Mouse (Mus musculus): ENCODE results near the gene Isg20. TPM values are rescaled to one million over a fixed set of nuclear protein-coding genes. Genes with fewer than 3 reads are reported as not detected.

The Isg20 gene
- polyA plus RNA-seq, 1 experiment = 10.5 TPM

GRCm38 (mm10) chr7:78910336-78911098 lies 2.7 kb upstream of the Isg20 start:
- Histone ChIP-seq H3K4me3 (no peak overlapping the region), H3K4me2 (ENCODE audit: low read depth) (no peak overlapping the region), H3K79me2 (ENCODE audit: control insufficient read depth, insufficient read depth) (no peaks in the 10 kb centered on the region), H3K36me3 (ENCODE audit: control insufficient read depth, insufficient read depth) (peaks cover 21% of the 10 kb centered on the region), H3K27me3 (ENCODE audit: control insufficient read depth, insufficient read depth, insufficient read length) (no peaks in the 10 kb centered on the region), H3ac (ENCODE audit: control insufficient read depth, insufficient read length) (no peak overlapping the region)
- no peak for TF ChIP-seq CEBPB (IDR thresholded peaks at IDR 0.05; ENCODE audit: insufficient read depth, poor library complexity, severe bottlenecking)
- TF ChIP-seq POLR2AphosphoS2 (IDR thresholded peaks at IDR 0.05; ENCODE audit: insufficient read length, low read depth) = peak; percentile 36
- peak in 1 of 3 experiments; percentile 19 for TF ChIP-seq MYOD1 (IDR thresholded peaks at IDR 0.05; ENCODE audit: control insufficient read depth in 1 of 3, insufficient read length in 2 of 3, low read depth in 2 of 3)

- H3K4me3 ChIP-seq = no peak overlapping the region
- no peak overlapping the region for H3ac ChIP-seq (ENCODE audit: control insufficient read depth, insufficient read length)
- H3K79me2 ChIP-seq (ENCODE audit: control insufficient read depth, insufficient read depth) = no peaks in the 10 kb centered on the region
- H3K27me3 ChIP-seq (ENCODE audit: control insufficient read depth, insufficient read depth, insufficient read length) = no peaks in the 10 kb centered on the region
- H3K4me2 ChIP-seq (ENCODE audit: low read depth) = no peak overlapping the region
- peaks cover 21% of the 10 kb centered on the region for H3K36me3 ChIP-seq (ENCODE audit: control insufficient read depth, insufficient read depth)
- no peak for TF ChIP-seq E2F4 (IDR thresholded peaks at IDR 0.05; ENCODE audit: insufficient read depth)
- TF ChIP-seq MYOG (IDR thresholded peaks at IDR 0.05; ENCODE audit: control insufficient read depth in 1 of 3, insufficient read depth in 1 of 3, insufficient read length in 2 of 3, low read depth in 2 of 3) = no peak
- no peak for TF ChIP-seq SRF (IDR thresholded peaks at IDR 0.05; ENCODE audit: control insufficient read depth, insufficient read length, low read depth)
- no peak for TF ChIP-seq TCF12 (IDR thresholded peaks at IDR 0.05; ENCODE audit: insufficient read depth, poor library complexity, severe bottlenecking)
- TF ChIP-seq USF1 (IDR thresholded peaks at IDR 0.05; ENCODE audit: low read depth) = no peak
- TF ChIP-seq POLR2A (IDR thresholded peaks at IDR 0.05; ENCODE audit: insufficient read length, low read depth) = no peak
- no peak for TF ChIP-seq CEBPB (IDR thresholded peaks at IDR 0.05; ENCODE audit: insufficient read depth, poor library complexity, severe bottlenecking)
- TF ChIP-seq POLR2AphosphoS2 (IDR thresholded peaks at IDR 0.05; ENCODE audit: insufficient read length, low read depth) = no peak
- TF ChIP-seq TCF3 (IDR thresholded peaks at IDR 0.05; ENCODE audit: insufficient read length, low read depth) = no peak
- no peak for TF ChIP-seq REST (IDR thresholded peaks at IDR 0.05; ENCODE audit: insufficient read depth, insufficient read length)
- TF ChIP-seq MYOD1 (IDR thresholded peaks at IDR 0.05; ENCODE audit: control insufficient read depth in 1 of 3, insufficient read length in 2 of 3, low read depth in 2 of 3) = no peak
- TF ChIP-seq MAX (IDR thresholded peaks at IDR 0.05; ENCODE audit: low read depth) = no peak
Measured at GRCm38 (mm10) chr7:78911209-78911608, 2.0 kb upstream of the Isg20 start.

GRCm38 (mm10) chr7:78912253-78912973 lies 811 bp upstream of the Isg20 start:
- H3K27me3 ChIP-seq (ENCODE audit: control insufficient read depth, insufficient read depth, insufficient read length) = no peaks in the 10 kb centered on the region
- no peak overlapping the region for H3K4me3 ChIP-seq
- TF ChIP-seq POLR2AphosphoS2 (IDR thresholded peaks at IDR 0.05; ENCODE audit: insufficient read length, low read depth) (peak; percentile 76), POLR2A (IDR thresholded peaks at IDR 0.05; ENCODE audit: insufficient read length, low read depth) (no peak)
- H3K79me2 ChIP-seq (ENCODE audit: control insufficient read depth, insufficient read depth) = no peaks in the 10 kb centered on the region
- H3K4me2 ChIP-seq (ENCODE audit: low read depth) = no peak overlapping the region
- peaks cover 12% of the 10 kb centered on the region for H3K36me3 ChIP-seq (ENCODE audit: control insufficient read depth, insufficient read depth)
- H3ac ChIP-seq (ENCODE audit: control insufficient read depth, insufficient read length) = no peak overlapping the region

- Histone ChIP-seq H3K4me3 (peak overlapping the region; percentile 29), H3ac (ENCODE audit: control insufficient read depth, insufficient read length) (no peak overlapping the region), H3K27me3 (ENCODE audit: control insufficient read depth, insufficient read depth, insufficient read length) (no peaks in the 10 kb centered on the region), H3K79me2 (ENCODE audit: control insufficient read depth, insufficient read depth) (no peaks in the 10 kb centered on the region), H3K36me3 (ENCODE audit: control insufficient read depth, insufficient read depth) (peaks cover 4% of the 10 kb centered on the region), H3K4me2 (ENCODE audit: low read depth) (peak overlapping the region; percentile 94)
- TF ChIP-seq MAX (IDR thresholded peaks at IDR 0.05; ENCODE audit: low read depth) = no peak
- peak; percentile 37 for TF ChIP-seq POLR2A (IDR thresholded peaks at IDR 0.05; ENCODE audit: insufficient read length, low read depth)
- TF ChIP-seq TCF3 (IDR thresholded peaks at IDR 0.05; ENCODE audit: insufficient read length, low read depth) = no peak
- peak; percentile 92 for TF ChIP-seq CEBPB (IDR thresholded peaks at IDR 0.05; ENCODE audit: insufficient read depth, poor library complexity, severe bottlenecking)
- no peak for TF ChIP-seq USF1 (IDR thresholded peaks at IDR 0.05; ENCODE audit: low read depth)
- TF ChIP-seq TCF12 (IDR thresholded peaks at IDR 0.05; ENCODE audit: insufficient read depth, poor library complexity, severe bottlenecking) = no peak
- peak in 1 of 3 experiments; percentile 57 for TF ChIP-seq MYOD1 (IDR thresholded peaks at IDR 0.05; ENCODE audit: control insufficient read depth in 1 of 3, insufficient read length in 2 of 3, low read depth in 2 of 3)
- TF ChIP-seq REST (IDR thresholded peaks at IDR 0.05; ENCODE audit: insufficient read depth, insufficient read length) = no peak
- peak; percentile 2 for TF ChIP-seq POLR2AphosphoS2 (IDR thresholded peaks at IDR 0.05; ENCODE audit: insufficient read length, low read depth)
- TF ChIP-seq E2F4 (IDR thresholded peaks at IDR 0.05; ENCODE audit: insufficient read depth) = no peak
- TF ChIP-seq SRF (IDR thresholded peaks at IDR 0.05; ENCODE audit: control insufficient read depth, insufficient read length, low read depth) = no peak
- TF ChIP-seq MYOG (IDR thresholded peaks at IDR 0.05; ENCODE audit: control insufficient read depth in 1 of 3, insufficient read depth in 1 of 3, insufficient read length in 2 of 3, low read depth in 2 of 3) = no peak
Measured at GRCm38 (mm10) chr7:78913649-78914544, 673 bp downstream of the Isg20 start.

All from myocyte (in vitro differentiated cells).